Mouse (Mus musculus) megakaryocyte, embryonic 14.5 days (primary cell): ENCODE measurements around the gene Ebf4. TPM values are rescaled to one million over a fixed set of nuclear protein-coding genes. Genes with fewer than 3 reads are reported as not detected.
A peak's percentile ranks its signal among the peaks of the same experiment; 100 is the strongest.

Experiments used
- H3K27me3 ChIP-seq: replicated peaks from 2 replicates; pipeline ENCODE3; 2012; ENCODE audit warnings: inconsistent platforms
- H3K36me3 ChIP-seq: replicated peaks from 2 replicates; pipeline ENCODE3; 2012; ENCODE audit warnings: low read length, inconsistent platforms, mixed read lengths
- H3K4me1 ChIP-seq: 2 replicates; pipeline ENCODE4 v1.6.1; 2012; ENCODE audit warnings: inconsistent platforms
- H3K4me3 ChIP-seq: replicated peaks from 2 replicates; pipeline ENCODE3; 2012; ENCODE audit warnings: moderate library complexity, mild to moderate bottlenecking, inconsistent platforms
- H3K9me3 ChIP-seq: 2 replicates; pipeline ENCODE4 v1.6.1; 2012; ENCODE audit warnings: inconsistent platforms
- FLI1 ChIP-seq: IDR thresholded peaks from 2 replicates; pipeline ENCODE4 v1.6.1; 2012; ENCODE audit warnings: low read length, inconsistent platforms, mixed read lengths
- GATA1 ChIP-seq: IDR thresholded peaks from 3 replicates; pipeline ENCODE4 v1.6.1; 2012; ENCODE audit warnings: mixed read lengths, low read length, inconsistent platforms, borderline replicate concordance
- polyA plus RNA-seq: library from polyadenylated mRNA; stranded (reverse); fragments of >175 nt; gene quantifications from 2 replicates; pipeline ENCODE4 v1.2.3, GENCODE M21; 2012; ENCODE audit warnings: low replicate concordance; ENCODE audit not compliant: insufficient read depth

Gene Ebf4
- polyA plus RNA-seq, 1 experiment: not detected

DNA sequence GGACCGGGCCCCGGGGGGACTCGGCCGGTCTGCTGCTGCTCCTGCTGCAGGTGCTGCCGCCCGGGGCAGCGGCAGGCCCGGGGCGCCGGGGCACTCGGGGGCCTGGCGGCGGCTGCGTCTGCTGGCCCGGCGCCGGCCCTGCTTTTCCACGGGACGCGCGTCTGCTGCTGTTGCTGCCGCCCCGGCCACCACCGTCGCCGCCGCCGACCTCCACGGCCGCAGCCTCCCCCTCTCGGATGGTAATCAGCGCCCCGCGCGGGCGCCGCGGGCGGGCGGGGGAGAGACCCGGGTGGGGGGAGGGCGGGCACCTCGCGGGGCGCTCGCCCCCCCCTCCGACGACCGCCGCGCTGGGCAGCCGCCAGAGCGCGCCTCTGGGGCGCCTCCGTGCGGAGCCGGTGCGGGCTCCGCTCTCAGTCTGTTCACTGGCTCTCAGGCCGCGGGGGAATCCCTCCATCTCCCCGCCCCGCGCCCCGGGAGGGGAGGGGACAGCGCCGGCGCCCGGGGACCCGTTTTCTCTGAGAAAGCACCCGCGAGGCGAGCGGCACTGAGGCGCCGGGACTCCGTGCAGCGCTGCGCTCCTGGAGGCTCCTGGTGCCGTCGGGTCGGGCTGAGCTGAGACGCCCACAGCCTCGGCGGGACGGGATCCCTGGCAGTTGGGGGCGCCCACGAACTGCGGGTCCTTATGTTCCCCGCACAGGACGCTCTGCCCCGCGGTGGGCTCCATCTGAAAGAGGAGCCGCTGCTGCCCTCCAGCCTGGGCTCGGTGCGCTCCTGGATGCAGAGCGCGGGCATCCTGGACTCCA is 563 bp downstream of the Ebf4 start:
- H3K36me3 ChIP-seq: no peaks in the 10 kb centered on the region
- H3K27me3 ChIP-seq: peaks cover 88% of the 10 kb centered on the region
- H3K9me3 ChIP-seq: no peaks in the 10 kb centered on the region
- H3K4me1 ChIP-seq: peaks cover 48% of the 10 kb centered on the region
- peak overlapping the region; percentile 88 for H3K4me3 ChIP-seq
- no peak for TF ChIP-seq FLI1
- TF ChIP-seq GATA1: no peak

DNA sequence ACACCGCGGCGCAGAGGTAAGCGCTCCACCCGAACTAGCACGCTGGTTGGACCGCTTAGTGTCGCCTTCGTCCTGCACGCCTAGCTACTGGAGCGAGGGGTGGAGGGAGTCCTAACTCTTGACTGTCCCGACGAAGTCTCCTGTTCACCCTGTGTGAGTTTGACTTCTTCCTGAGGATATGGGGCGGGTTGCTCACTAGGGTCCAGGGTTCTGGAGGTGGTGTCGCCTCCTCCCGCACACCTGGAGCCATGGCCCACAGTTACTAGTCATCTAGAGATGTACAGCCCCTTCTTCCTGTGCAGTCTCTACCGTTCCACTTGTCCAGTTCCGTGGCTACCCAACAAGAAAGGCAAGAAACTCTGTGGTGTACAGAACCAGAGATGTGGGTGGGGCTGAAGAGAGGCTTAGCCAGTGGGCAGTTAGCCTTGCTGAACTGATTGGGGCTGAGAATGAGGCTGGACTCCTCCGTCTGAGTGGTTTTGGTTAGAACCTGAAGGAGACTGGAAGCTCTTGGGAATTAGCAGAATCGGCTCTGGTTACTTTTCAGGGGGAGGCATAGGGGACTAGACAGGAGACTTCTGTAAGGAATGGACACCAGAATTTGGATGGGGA is 1.3 kb downstream of the Ebf4 start:
- Histone ChIP-seq H3K4me3 (peak overlapping the region; percentile 88), H3K27me3 (peaks cover 95% of the 10 kb centered on the region)

DNA sequence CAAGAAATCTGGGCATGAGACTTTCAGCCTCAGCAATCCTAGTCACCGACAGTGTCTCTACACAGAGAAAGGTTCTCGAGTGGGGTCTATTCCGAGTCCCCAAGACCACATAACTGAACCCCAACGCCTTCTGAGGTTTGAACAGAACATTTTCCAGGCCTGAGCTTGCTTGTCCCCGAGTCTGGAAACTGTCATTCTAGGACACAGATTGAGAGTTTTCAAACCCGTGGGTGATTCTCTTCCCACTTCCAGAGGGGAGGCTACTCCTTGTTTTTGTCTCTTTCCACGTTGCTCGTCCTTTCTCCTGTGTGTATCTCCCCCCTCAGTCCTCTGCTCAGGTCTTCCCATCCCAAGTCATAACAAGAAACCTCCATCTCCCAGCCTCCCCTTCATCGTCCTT is 2.6 kb downstream of the Ebf4 start:
- Histone ChIP-seq H3K4me3 (no peak overlapping the region), H3K36me3 (no peaks in the 10 kb centered on the region), H3K27me3 (peaks cover 99% of the 10 kb centered on the region), H3K4me1 (peaks cover 33% of the 10 kb centered on the region), H3K9me3 (no peaks in the 10 kb centered on the region)
- TF ChIP-seq GATA1: no peak
- no peak for TF ChIP-seq FLI1

More for the DNA sequence above, 1.3 kb downstream of the Ebf4 start:
- Histone ChIP-seq H3K4me1 (peaks cover 41% of the 10 kb centered on the region), H3K36me3 (no peaks in the 10 kb centered on the region), H3K9me3 (no peaks in the 10 kb centered on the region)
- TF ChIP-seq GATA1 (no peak), FLI1 (no peak)

DNA sequence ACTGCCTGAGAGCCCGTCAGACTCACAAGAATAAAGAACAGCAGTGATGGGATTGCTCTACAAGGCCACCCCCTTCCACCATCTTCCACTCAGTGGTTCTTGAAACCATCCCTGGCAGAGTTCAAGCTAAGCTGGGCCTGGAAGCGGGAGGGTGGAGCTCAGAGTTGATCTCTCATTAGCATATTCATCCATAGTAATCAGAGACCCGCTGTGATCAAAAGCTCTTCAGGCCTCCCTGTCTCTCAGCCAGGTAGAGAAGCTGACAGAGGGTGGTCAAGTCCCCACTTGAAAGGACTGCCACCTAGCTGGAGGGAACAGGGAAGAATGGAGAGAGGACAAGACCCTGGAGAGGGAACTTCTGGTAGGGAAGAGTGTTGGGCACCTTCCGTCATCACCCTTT is 8.0 kb downstream of the Ebf4 start:
- peaks cover 90% of the 10 kb centered on the region for H3K27me3 ChIP-seq

DNA sequence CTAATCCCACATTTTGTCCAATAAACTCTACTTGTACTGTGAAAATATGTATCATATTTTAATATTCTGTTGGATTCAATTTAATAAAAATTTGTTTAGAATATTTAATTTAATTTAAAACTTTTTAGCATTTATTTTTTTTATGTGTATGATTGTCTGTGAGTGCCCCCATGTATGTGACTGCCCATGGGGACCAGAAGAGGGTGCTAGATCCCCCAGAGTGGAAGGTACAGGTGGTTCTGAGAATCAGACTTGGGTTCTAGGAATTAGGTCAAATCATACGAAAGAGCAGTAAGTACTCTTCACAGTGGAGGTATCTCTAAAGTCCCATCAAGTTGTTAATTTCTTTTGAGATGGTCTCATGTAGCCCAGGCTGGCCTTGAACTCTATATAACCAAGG is 32.1 kb downstream of the Ebf4 start:
- H3K9me3 ChIP-seq: peaks cover 8% of the 10 kb centered on the region
- H3K4me3 ChIP-seq: no peak overlapping the region
- H3K36me3 ChIP-seq: no peaks in the 10 kb centered on the region
- H3K27me3 ChIP-seq: peaks cover 17% of the 10 kb centered on the region
- TF ChIP-seq FLI1 (no peak), GATA1 (no peak)
- no peaks in the 10 kb centered on the region for H3K4me1 ChIP-seq

More for the DNA sequence above, 8.0 kb downstream of the Ebf4 start:
- no peaks in the 10 kb centered on the region for H3K36me3 ChIP-seq
- H3K4me3 ChIP-seq: no peak overlapping the region
- TF ChIP-seq FLI1 (no peak), GATA1 (no peak)
- no peaks in the 10 kb centered on the region for H3K4me1 ChIP-seq
- no peaks in the 10 kb centered on the region for H3K9me3 ChIP-seq

DNA sequence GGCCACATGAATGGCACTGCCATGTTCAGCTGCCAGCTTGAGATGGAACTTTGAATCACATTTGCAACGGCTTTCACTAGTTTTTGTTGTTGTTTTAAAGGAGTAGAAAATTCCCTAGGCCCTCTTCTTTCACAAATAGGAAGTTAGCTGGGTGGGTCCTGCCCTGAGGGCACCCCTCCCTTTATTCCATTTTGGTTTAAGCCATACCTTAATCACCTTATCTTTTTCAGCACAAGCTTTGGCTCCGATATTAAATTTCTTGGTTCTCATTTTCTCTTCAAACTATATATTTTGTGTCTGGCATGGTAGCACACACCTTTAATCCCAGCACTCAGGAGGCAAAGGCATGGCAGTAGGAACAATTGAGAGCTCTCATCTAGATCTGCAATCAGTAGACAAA is 34.5 kb downstream of the Ebf4 start:
- Histone ChIP-seq H3K4me1 (0 out of 2 replicates have a peak, but pooled peaks cover 1% of the 10 kb centered on the region), H3K9me3 (peaks cover 8% of the 10 kb centered on the region), H3K27me3 (peaks cover 14% of the 10 kb centered on the region), H3K4me3 (no peak overlapping the region), H3K36me3 (no peaks in the 10 kb centered on the region)
- TF ChIP-seq GATA1 (no peak), FLI1 (no peak)

DNA sequence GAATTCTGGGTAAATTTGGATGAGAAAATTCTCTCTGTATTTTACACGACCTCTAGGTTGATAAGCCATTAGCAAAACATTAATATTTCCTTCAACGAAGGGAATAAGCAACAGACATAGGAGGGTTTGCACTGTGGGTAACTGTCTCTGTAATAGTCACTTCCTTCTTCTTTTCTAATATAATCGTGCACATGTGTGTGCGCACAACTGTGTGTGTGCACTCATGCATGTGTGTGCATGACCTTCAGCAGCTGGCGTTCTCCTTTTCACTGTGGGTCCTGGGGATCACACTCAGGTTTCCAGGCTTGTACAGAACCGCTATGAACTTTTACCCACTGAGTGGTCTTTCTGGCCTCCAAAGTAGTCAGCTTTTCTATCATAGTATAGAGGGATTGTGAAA is 40.1 kb downstream of the Ebf4 start:
- Histone ChIP-seq H3K36me3 (no peaks in the 10 kb centered on the region), H3K9me3 (no peaks in the 10 kb centered on the region), H3K4me1 (0 out of 2 replicates have a peak, but pooled peaks cover 3% of the 10 kb centered on the region), H3K27me3 (peaks cover 27% of the 10 kb centered on the region), H3K4me3 (no peak overlapping the region)
- TF ChIP-seq FLI1 (no peak), GATA1 (no peak)

DNA sequence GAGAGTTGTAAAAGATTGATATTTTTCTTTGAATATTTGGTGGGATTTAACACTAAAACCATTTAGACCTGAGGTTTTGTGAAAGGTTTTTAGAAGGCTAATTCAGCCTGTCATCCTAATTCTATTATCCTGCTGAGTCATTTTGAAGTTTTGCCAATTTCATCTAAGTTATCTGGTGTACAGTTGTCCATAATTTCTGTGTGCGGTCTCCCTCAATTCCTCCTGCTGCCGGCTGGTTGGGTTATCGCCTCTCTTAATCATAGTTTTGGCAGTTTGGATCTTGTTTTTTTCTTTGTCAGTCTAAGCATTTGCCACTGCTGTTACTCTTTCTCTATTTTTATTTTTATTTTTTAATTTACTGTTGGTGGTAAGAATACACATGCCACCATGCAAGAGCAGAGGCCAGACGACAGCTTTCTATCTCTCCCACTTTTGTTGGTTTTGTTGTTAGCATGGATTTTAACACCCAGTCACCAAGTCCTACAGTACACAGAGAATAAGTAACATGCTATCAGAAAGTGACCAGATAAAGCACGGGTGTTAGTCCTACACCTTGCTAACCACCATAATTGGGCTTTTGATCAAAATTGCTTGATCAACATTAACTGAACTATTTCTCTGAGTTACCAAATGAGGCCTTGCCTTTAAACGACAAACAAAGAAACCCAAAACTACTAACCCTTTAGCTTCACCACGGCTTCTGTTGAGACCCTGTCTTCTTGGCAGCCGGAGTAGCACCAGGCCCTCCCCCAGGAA is 45.7 kb downstream of the Ebf4 start:
- TF ChIP-seq FLI1: no peak
- no peak for TF ChIP-seq GATA1
- Histone ChIP-seq H3K27me3 (peaks cover 32% of the 10 kb centered on the region), H3K9me3 (no peaks in the 10 kb centered on the region), H3K4me1 (no peaks in the 10 kb centered on the region), H3K4me3 (no peak overlapping the region), H3K36me3 (no peaks in the 10 kb centered on the region)

DNA sequence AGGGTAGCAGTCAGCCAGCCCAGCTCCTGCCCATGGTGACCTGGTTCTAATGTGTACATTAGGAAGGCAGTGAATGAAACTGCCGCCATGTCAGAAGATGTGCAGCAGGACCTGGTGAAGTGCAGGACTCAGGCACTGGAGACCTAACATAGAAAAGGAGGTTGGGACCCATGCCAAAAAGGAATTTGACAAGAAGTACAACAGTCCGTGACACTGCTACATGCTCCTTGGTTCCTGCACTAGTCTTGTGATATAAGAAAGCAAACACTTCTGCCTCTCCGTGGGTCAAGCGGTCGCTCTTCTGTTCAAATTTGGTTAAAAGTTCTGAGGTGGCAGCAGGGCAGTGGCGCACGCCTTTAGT is 46.2 kb downstream of the Ebf4 start:
- Histone ChIP-seq H3K4me1 (no peaks in the 10 kb centered on the region), H3K9me3 (no peaks in the 10 kb centered on the region), H3K36me3 (no peaks in the 10 kb centered on the region), H3K4me3 (no peak overlapping the region), H3K27me3 (peaks cover 31% of the 10 kb centered on the region)
- TF ChIP-seq FLI1 (no peak), GATA1 (no peak)

DNA sequence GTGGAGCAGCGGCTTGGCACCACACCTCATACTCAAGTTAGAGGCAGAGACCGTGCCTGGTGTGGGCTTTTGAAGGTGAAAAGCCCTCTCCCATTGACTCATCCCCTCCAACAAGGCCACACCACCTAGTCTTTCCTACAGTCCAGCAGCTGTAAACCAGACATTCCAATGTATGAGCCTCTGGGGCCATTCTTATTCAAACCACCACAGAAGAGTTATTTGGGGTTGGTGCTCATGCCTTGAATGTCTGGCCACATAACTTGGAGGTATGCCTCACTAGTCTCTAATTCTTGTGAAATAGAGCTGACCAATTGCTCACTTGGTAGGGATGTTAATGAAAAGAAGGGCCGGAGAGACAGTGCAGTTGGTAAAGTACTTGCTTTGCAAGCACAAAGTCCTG is 55.4 kb downstream of the Ebf4 start:
- Histone ChIP-seq H3K9me3 (no peaks in the 10 kb centered on the region), H3K4me1 (no peaks in the 10 kb centered on the region), H3K4me3 (no peak overlapping the region), H3K36me3 (no peaks in the 10 kb centered on the region), H3K27me3 (peaks cover 59% of the 10 kb centered on the region)
- no peak for TF ChIP-seq FLI1
- TF ChIP-seq GATA1: no peak
